Mouse (Mus musculus) inflammation-experienced regulatory T-cells, adult 6 months (primary cell): Measurements from ENCODE around the gene Lcp2. TPM values are rescaled to one million over a fixed set of nuclear protein-coding genes. Genes with fewer than 3 reads are reported as not detected.
A peak's percentile ranks its signal among the peaks of the same experiment; 100 is the strongest.

Experiments used
- ATAC-seq: one replicate; pipeline ENCODE4 v1.8.0; 2017
- polyA plus RNA-seq, 3 experiments: library from polyadenylated mRNA; unstranded; fragments of 100-300 nt; shearing (Covaris generic); gene quantifications; one replicate each; pipeline ENCODE4 v1.2.1; 2017

Lcp2 gene
- 100 to 1,000 TPM; 451 to 581 (median 480) TPM for polyA plus RNA-seq

DNA sequence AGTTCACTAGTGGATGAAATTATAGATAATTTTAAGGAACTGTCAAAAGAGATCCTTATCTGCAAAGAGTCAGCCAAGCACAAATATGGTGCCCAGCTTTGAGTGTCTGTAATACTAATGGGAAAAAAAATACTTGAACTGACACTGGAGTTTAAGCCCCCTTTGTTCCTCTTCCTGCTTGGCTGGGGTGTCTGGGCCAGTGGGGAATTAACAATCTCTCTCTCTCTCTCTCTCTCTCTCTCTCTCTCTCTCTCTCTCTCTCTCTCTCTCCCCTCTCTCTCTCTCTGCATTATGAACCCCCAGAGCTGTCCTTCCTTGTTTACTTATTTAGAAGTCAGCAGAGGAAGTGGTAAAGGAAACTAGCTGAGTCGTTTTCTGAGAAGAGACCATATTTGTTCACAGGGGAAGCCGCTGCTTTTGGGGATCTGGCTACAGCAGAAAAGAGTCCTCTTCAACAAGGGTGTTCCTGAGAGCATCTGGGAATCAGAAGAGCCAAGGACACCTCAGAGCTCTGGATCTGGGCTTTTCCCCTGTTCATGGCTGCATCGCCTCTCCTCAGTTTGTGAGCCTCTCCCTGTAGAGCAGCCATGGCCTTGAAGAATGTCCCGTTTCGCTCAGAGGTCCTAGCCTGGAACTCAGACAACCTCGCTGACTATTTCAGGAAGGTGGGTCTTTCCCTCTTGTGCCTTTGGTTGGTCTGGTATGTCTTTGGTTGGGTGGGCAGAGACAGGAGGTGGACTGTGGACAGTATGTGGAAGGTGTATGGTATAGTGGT lies at the start of gene Lcp2:
TSS of gene Lcp2 (plus strand) at position 154 of the 775 bp plus-strand sequence.
- peak; percentile 66 for ATAC-seq

DNA sequence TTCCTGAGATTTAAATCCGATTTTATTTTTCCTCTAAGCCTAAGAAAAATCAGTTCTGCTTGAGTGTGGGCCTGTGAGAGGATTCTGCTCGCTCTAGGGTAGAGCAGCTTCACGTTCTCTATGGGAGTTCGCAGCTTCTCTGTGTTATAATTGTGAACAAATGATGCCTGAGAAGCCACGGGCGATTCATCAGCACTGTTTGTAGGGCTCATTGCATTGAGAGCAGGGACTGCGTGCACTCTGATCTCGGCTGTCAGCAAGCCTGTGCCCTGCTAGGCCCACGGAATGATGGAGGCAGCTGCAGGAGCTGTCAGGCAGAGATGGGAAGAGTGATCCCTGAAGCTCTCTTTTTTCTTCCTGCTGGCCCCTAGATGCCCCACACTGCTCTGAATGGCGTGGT lies 48.5 kb upstream of the Lcp2 start:
- ATAC-seq, result no peak

DNA sequence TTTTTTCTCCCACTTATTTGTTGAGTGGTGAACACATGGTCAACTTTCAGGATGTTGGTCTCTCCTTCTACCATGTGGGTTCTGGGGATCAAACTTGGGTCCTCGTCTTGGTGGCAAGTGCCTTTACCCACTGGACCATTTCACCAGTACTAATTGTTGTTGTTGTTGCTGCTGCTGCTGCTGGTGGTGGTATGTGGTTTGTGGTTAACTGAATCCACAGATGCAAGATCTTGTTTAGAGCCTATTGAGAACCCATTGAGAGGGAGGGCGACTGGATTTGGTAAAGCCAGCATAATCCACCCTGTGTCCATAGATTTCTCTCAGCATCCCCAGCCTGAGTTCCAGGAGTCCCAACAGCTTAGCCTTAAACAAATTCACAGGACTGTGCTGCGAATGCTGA lies 46.3 kb upstream of the Lcp2 start:
- no peak for ATAC-seq

DNA sequence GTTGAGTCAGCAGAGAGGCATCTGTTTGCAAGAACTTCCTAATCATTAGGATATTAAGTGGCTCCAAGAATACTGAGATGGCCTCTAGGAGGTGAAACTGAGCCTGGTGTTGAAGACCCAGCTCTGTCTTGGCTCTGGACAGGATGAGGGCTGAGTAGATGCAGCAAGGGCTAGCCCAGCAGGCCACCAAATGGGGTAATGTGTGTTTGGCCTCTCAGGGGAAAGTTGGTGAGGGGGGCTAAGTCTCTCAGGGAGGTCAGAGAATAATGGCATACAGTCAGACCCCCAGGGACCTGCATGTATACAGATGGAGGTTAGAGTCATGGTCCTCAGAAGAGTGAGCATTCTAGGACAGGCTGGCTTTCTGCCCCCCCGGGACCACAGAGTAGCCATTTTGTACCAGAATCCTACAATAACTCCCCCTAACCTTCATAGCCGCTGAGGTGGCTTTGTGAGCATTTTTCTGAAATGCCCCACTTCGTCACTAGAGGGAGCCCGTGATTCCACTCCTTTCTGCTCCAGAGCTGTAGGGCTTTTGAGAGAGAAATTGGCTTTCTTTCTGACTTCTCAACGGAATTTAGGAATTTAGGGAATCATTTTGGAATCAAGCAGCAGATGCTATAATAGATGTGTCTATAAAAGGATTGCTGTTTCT lies 44.7 kb upstream of the Lcp2 start:
- ATAC-seq, result peak; percentile 71

DNA sequence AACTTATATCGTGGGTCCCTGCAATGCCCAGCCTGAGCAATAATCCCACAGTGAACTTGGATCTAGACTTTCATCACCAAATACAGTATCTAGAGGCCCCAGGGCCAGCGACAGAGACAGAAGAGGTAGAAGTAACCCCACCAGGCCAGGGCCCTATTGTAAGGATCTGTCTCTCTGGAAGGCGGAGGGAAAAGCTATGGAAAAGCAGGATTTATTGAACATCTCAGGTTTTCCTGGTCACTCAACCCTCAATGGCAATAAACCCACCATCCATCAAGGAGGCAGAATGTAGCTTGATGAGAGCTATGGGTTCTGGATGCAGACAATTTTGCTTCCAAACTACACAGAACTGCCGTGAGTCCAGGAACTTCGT lies 44.1 kb upstream of the Lcp2 start:
- ATAC-seq, result no peak

DNA sequence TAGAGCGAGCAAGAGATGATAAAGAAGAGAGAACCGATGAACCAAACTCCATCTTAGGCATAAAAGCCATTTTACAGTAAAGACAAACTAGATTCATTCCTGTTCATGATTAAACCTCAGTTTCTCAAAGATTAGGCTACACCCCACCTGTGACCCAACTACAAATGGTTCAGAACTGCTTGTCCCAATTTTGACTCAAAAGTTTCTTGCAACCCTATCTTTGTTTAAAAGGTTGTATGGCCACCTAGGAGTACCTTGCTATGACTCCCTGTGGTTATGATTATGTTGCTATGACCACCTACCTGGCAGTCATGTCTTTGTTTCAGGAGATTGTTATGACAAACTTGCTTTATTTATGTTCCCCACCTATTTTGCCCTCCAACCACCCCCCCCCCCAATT lies 39.1 kb upstream of the Lcp2 start:
- no peak for ATAC-seq

DNA sequence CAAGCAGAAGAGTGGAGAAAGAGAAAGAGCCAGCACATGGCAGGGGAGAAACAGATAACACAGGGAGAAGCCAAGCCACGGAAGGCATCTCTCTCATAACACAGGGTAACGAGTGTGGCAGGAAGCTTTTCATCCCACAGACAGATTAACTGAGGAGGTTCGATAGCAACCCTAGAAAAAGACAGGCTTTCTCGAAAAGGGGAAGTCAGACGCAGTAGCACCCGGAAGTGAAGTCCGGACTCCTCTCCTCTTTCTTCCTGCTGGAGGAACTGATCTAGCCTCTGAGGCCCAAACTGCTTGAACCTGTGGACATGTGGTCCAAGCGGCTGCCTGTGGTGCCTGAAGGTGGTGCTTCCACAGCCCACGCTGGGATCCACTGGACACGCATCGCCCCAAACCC lies 38.5 kb upstream of the Lcp2 start:
- ATAC-seq, result peak; percentile 25

DNA sequence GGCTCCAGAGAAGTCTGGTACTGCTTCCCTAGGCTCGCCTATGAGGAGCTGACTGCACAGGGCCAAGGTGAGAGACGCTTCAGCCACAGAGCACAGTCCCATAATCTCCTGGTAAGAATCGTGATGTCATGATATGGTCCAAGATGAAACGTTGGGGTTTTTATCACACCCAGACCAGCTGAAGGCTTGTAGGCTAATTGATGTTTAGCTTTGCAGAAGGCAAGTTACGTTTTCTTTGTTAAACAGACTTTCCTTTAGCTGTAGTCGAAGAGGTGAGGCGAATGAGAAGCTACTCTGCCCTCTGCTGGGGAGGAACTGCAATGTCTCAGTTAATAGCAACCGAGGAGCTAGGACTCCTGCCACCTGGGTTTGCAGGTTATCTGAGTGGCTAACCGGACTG lies 38.0 kb upstream of the Lcp2 start:
- ATAC-seq, result peak; percentile 51

DNA sequence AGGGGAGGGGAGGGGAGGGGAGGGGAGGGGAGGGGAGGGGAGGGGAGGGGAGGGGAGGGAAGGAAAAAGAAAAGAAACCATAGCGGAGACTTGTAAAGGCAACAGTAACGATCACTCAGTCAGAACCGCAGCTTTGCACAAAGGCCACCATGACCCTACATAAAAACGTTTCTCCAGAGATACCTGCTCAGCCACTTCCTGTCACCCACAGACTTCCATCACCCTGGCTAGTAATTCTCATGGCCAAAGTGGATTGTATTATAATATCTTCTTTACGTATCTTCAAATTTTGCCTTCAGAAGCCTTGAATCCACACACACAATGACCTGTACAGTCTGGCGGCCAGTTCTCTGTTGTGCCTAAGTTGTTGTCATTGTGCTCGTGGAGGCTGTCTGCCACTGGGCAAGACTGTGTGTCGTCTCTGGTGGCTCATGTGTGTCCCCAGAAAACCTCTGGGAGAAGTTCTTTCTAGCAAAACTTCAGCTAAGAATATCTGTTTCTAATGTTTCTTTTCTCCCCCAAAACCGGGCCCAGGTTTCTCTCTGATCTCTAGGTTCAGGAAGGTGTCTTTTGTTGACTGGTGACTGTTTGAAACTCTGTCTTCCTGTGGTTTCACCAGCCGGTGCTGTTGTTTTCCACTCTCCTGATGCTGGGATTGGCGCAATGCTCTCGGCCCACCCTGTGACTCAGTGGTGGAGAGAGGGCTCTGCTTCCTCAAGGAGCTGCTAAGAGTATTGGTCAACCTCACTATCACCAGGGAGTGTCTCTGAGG lies 37.2 kb upstream of the Lcp2 start:
- peak; percentile 28 for ATAC-seq

DNA sequence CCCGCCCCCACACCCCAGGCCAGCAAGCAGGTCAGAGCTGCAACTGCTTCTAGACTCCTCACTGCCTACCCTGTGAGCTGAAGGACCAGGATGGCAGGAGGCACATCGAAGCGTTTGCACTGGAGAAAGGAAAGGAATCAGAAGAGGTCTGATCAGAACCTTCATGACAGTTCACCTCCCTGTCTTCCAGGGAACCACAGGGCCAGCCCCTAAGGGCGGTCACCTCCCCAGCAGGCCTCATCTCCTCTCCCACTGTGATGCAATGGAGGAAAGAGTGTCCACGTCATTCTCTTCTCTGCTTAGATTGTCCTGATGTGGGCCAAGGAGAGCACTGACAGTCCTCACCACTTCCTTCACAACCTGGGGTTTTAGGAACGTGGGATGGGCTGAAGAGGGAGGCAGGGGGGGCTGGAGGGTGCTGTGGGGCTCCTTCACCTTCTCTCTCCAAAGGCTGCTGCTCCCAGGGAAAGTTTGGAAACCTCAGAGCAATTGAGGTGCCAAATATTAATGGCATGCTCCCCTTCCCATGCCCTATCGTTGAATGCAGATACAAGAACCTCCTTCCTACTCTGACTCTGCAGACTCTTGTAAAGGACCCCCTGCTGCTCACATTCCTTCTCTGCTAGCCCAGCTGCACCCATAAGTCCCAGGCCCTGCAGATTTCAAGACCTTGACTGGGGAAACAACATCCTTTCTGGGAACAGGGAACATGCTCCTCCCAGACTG lies 36.4 kb upstream of the Lcp2 start:
- peak; percentile 64 for ATAC-seq

DNA sequence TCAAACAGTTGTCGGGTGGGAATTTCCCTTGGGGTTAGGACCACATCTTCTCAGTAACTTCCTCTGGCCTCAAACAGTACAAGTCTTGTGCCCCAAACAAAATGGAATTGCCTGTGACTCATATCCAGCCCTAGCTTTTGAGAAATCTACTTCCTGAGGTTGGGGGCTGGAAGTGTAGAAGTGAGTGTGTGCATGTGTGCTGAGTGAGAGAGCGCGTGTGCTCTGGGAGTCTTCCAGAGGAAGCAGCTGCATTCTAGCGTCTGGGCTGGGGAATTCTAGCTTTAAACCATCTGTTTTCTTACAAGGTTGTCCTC lies 35.9 kb upstream of the Lcp2 start:
- ATAC-seq, result peak; percentile 73

DNA sequence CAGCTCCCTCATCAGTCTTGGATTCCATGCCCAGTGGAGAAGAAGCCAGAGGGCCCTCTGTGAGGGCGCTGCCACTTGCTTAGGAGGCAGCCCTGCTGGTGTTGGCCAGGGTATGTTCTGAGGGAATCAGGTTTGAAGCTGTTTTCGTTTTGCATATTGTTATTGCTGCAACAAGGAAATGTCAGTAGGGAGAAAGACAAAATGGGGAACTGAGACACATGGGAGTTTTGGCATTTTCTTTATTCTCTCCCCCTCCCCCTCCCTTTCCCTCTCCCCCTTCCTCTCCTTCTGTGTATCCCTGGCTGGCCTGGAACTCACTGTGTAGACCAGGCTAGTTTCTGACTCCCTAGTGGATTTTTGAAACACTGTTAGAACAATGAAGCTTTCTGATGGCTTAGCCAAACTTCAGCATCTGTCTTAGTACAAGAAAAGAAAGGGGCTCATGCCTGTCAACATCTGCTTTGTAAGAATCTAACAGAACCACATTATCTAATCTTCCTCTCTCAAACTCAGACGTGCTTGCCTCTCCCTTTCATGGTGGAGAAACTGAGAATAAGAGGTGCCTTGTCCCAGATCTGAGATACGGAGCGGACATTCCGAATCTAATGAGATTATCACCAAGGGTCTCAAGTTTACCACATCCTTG lies 34.6 kb upstream of the Lcp2 start:
- ATAC-seq, result no peak

DNA sequence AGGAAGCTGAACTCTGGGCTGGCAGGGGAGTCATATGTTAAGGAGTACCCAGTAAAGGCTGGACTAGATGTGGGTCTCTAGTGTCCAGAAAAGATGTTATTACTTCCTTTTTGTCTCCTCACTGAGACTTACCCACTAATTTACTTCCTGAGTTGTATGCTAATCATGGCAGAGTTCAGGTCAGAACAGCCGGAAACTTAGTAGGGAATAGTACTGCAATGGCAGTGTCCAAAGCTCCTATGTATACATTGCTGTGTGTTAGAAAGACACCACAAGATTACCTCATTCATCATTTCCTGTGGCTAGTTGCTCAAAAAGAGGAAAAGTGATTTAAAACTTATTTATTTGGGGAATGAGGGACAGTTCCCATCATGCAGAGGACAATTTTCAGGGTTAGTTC lies 21.6 kb upstream of the Lcp2 start:
- no peak for ATAC-seq

DNA sequence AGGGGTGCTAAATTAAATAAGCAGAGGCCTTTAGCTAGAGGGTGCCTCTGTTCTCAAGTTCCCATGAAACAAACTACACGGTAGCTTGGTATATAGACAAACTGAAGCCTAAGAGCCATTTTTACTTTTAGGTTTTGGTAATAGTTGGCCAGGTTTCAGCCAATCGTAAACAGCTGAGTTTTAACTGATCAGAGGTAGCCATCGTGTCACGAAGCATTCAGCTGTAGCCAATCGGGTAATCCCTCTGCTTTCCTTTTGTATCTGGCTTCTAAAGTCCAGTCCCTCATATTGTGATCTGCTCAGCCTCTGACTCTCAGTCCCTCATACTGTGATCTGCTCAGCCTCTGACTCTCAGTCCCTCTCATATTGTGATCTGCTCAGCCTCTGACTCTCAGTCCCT lies 17.1 kb upstream of the Lcp2 start:
- no peak for ATAC-seq

DNA sequence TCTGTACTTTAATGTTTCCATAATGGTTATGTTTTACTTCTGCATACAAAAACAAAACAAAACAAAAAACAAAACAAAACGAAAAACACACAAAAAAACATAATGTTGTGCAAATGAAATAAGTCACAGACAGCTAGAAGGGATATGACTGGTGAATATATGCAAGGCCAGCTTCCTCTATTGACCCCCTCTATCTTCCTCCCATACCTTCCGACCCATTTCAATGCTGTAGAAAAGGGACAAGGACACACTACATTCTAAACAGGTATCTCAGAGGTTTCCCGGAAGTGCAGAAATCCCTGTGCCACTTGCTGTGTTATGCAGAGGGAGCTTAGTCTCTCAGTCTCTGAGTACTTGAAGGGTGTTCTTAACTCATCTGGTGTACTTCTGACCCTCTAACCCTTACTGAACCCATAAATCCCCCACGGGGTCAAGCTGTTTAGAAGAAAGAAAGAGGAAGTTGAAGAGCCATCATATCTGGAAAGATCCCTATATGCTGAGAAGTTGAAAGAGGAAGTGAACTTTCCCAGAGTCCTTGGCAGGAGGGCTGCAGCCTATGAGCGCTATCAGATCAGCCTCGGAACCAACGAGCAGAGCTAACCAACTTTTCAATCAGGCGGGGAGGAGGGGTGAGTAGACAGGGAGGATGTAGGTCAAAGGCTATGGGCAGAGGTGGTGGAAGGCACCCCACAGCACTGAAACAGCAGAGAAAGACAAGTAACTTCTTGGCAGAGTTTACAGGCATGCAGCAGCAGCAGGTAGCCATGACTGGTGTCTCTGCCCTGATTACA lies 15.5 kb upstream of the Lcp2 start:
- peak; percentile 46 for ATAC-seq

DNA sequence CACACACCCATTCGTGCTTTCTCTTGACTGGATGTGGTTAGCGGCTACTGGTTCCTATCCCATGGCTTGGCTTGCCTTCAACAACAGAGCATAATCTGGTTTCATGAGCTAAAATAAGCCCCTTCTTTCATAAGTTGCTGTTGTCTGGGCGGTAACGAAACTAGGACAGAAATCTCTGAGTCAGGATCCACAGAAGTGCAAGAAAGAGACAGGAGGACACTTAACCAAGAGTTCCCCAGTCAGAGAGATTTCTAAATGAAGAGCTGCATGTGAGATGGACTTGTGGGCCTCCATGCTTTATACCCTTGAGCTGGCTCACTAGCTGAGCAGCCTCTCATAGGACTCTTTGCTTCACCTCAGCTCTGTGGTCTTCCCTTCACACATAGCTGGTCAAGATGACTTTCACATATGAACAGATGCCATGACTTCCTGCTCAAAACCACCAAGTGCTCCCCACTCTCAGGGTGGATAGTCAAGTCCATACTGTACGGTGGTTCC lies 12.7 kb upstream of the Lcp2 start:
- peak; percentile 14 for ATAC-seq

DNA sequence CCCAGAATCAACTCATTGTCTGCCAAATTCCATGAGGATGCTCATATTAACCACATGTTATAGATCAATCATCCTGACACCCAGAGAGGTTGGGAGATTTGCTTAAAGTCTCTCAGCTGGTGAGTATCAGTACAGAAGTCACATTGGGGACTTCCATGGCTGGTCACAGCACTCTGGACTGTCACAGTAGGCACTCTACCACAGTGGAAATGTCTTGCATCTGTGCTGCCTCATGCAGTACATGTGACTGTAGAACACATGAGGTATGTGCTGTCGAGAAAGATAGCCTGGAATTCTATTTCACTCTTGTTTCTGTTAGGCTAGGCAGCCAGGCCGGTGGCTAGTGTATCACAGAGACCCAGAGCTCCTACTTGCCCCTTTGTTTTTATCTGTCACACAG lies 11.9 kb upstream of the Lcp2 start:
- no peak for ATAC-seq

DNA sequence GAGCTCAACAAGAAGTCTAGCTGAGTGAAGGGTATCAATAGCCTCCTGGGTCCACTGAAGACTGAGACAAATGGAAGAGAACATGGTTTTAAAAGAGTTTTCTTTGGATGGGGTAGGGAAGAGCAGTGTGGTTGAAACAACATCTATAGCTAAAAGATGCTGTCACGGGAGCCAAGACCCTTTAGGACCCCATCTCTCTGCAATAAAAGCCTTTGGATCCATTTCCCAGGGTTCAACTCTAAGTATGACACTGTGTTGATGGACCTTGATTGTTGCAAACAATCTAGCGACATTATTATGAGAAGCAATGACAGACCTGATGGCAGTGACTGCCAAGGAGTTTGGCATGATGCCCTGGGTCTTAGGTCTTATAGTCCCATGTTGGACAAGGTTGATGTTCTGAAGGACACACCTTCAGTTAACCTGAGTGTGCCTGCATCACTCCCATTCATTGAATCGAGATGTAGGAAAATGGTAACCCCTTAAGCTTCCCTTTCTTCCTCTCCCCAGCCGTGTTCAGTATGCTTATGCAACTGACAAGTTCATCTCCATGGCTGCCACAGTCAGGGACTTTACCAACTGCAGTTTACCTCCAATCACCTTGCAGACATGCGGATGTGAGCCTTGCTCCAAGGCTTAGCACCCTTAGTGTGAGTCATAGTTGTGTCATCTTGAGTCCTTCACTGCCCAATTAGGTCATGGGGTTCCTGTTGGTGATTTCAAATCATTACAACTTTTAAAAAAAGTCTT lies 10.6 kb upstream of the Lcp2 start:
- ATAC-seq, result peak; percentile 96

DNA sequence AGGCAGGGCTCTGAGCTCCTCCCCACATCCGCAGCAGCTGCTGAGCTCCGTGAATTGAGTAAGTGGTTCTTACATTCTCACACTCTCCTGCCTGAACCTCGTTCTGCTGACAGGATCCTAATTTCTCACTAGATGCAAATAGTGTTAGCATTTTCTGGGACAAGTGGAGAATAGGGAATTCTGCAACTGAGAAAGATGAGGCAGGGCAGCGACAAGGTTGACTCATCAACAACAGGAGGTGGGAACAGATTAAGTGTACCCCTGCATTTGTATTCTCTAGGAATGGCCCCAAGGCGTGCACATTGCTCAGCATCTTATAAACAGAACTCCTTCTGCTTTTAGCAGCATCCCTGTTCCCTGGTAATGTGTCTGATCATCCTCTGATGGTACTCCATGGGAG lies 6.7 kb upstream of the Lcp2 start:
- ATAC-seq, result no peak

DNA sequence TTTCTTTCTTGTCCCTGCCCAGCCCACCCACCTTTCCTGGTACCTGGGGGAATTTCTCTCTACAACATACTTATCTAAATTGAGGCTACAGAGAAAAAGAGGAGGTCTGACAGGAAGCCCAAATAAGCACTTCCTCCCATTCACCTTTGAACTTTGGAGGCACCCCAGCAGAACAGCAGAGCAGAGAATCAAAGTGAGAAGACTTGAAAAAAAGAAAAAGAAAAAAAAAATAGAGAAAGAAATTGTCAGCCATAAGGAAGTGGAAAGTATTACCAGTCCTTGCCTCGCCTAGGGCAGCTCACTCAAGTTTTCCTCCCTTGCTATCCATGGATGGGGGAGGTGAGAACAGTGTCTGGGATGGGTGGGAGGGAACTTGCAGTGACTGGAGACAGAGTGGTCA lies 3.9 kb upstream of the Lcp2 start:
- peak; percentile 72 for ATAC-seq

DNA sequence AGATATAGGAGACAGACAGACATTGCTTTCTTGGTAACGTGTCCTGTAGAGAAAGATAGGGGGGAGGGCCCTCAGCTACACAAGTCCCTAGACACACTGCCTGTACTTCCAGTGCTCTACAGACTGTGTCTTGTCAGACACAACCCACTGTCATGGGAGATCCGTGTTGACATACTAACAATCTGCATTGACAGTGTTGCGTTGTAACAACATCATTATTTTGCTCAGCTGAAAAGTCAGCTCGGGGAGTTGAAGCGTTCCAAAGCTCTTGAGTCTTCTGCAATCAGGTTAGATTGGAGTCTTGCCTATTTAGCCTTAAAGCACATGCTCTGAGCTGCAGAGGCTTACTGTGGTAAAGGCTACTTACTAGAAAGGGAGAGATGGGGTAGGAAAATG lies 820 bp downstream of the Lcp2 start:
- no peak for ATAC-seq
